Mouse (Mus musculus): ENCODE measurements at regions not wholly inside any gene's neighbourhood (a gene's known extent, or its start where the extent isn't known, plus 50 kb on each side); places are given as distances from the start of the nearest gene placed in this dataset.
A peak's percentile ranks its signal among the peaks of the same experiment; 100 is the strongest.

- no peak for ATAC-seq (ENCODE audit: low FRiP score, low TSS enrichment)
These were observed 639.2 kb upstream of the Zeb2 start for GRCm38 (mm10) chr2:45756395-45756794.

GRCm38 (mm10) chr2:45751746-45752145, 634.6 kb upstream of the Zeb2 start:
- no peaks in the 10 kb centered on the region for H3K36me3 ChIP-seq (ENCODE audit: control insufficient read depth, insufficient read depth, low read length)
- no peaks in the 10 kb centered on the region for H3K4me1 ChIP-seq (ENCODE audit: control insufficient read depth, insufficient read depth, low read length)
- no peak for ATAC-seq (ENCODE audit: low FRiP score, low TSS enrichment)
- no peaks in the 10 kb centered on the region for H3K9me3 ChIP-seq (ENCODE audit: control insufficient read depth, low read length)
- H3K4me3 ChIP-seq (ENCODE audit: low read length): no peak overlapping the region
- 81% methylated on average over 2 of the region's 2 CpGs for WGBS
- no peaks in the 10 kb centered on the region for H3K27me3 ChIP-seq (ENCODE audit: control insufficient read depth, insufficient read depth, low read length)
- no peak overlapping the region for H3K4me2 ChIP-seq (replicated peaks; ENCODE audit: low read depth, low read length)
- no peak overlapping the region for H3K27ac ChIP-seq (ENCODE audit: low read depth, low read length)
- no peak overlapping the region for H3K9ac ChIP-seq (ENCODE audit: low read depth, low read length)

More at GRCm38 (mm10) chr2:45756395-45756794, 639.2 kb upstream of the Zeb2 start:
- Histone ChIP-seq H3K27me3 (ENCODE audit: control insufficient read depth, insufficient read depth, low read length) (no peaks in the 10 kb centered on the region), H3K27ac (ENCODE audit: low read depth, low read length) (no peak overlapping the region), H3K9me3 (ENCODE audit: control insufficient read depth, low read length) (no peaks in the 10 kb centered on the region), H3K4me3 (ENCODE audit: low read length) (no peak overlapping the region), H3K4me2 (replicated peaks; ENCODE audit: low read depth, low read length) (no peak overlapping the region), H3K4me1 (ENCODE audit: control insufficient read depth, insufficient read depth, low read length) (no peaks in the 10 kb centered on the region), H3K36me3 (ENCODE audit: control insufficient read depth, insufficient read depth, low read length) (no peaks in the 10 kb centered on the region), H3K9ac (ENCODE audit: low read depth, low read length) (no peak overlapping the region)
- 85% methylated on average over 3 of the region's 3 CpGs for WGBS

GRCm38 (mm10) chr2:45749379-45749778, 632.2 kb upstream of the Zeb2 start:
- H3K27ac ChIP-seq (ENCODE audit: low read depth, low read length): no peak overlapping the region
- no peak for ATAC-seq (ENCODE audit: low FRiP score, low TSS enrichment)
- no peak overlapping the region for H3K4me2 ChIP-seq (replicated peaks; ENCODE audit: low read depth, low read length)
- H3K9me3 ChIP-seq (ENCODE audit: control insufficient read depth, low read length): no peaks in the 10 kb centered on the region
- H3K4me3 ChIP-seq (ENCODE audit: low read length): no peak overlapping the region
- WGBS: 85% methylated on average over 2 of the region's 2 CpGs
- no peak overlapping the region for H3K9ac ChIP-seq (ENCODE audit: low read depth, low read length)
- H3K4me1 ChIP-seq (ENCODE audit: control insufficient read depth, insufficient read depth, low read length): no peaks in the 10 kb centered on the region
- no peaks in the 10 kb centered on the region for H3K27me3 ChIP-seq (ENCODE audit: control insufficient read depth, insufficient read depth, low read length)
- no peaks in the 10 kb centered on the region for H3K36me3 ChIP-seq (ENCODE audit: control insufficient read depth, insufficient read depth, low read length)

- WGBS: 63% methylated on average over 7 of the region's 7 CpGs
- Histone ChIP-seq H3K9me3 (ENCODE audit: control insufficient read depth, low read length) (no peaks in the 10 kb centered on the region), H3K9ac (ENCODE audit: low read depth, low read length) (no peak overlapping the region), H3K4me3 (ENCODE audit: low read length) (no peak overlapping the region), H3K36me3 (ENCODE audit: control insufficient read depth, insufficient read depth, low read length) (no peaks in the 10 kb centered on the region), H3K27ac (ENCODE audit: low read depth, low read length) (no peak overlapping the region), H3K27me3 (ENCODE audit: control insufficient read depth, insufficient read depth, low read length) (no peaks in the 10 kb centered on the region), H3K4me2 (replicated peaks; ENCODE audit: low read depth, low read length) (no peak overlapping the region), H3K4me1 (ENCODE audit: control insufficient read depth, insufficient read depth, low read length) (no peaks in the 10 kb centered on the region)
- ATAC-seq (ENCODE audit: low FRiP score, low TSS enrichment): no peak
These were observed 630.4 kb upstream of the Zeb2 start for GRCm38 (mm10) chr2:45747263-45748236.

GRCm38 (mm10) chr2:45746606-45747005, 629.4 kb upstream of the Zeb2 start:
- Histone ChIP-seq H3K9me3 (ENCODE audit: control insufficient read depth, low read length) (no peaks in the 10 kb centered on the region), H3K27ac (ENCODE audit: low read depth, low read length) (no peak overlapping the region), H3K27me3 (ENCODE audit: control insufficient read depth, insufficient read depth, low read length) (no peaks in the 10 kb centered on the region), H3K4me2 (replicated peaks; ENCODE audit: low read depth, low read length) (no peak overlapping the region), H3K9ac (ENCODE audit: low read depth, low read length) (no peak overlapping the region), H3K4me3 (ENCODE audit: low read length) (no peak overlapping the region), H3K4me1 (ENCODE audit: control insufficient read depth, insufficient read depth, low read length) (no peaks in the 10 kb centered on the region), H3K36me3 (ENCODE audit: control insufficient read depth, insufficient read depth, low read length) (no peaks in the 10 kb centered on the region)
- WGBS: 82% methylated on average over 4 of the region's 4 CpGs
- no peak for ATAC-seq (ENCODE audit: low FRiP score, low TSS enrichment)

- Histone ChIP-seq H3K27ac (ENCODE audit: low read depth, low read length) (no peak overlapping the region), H3K4me3 (ENCODE audit: low read length) (no peak overlapping the region), H3K36me3 (ENCODE audit: control insufficient read depth, insufficient read depth, low read length) (no peaks in the 10 kb centered on the region), H3K4me2 (replicated peaks; ENCODE audit: low read depth, low read length) (no peak overlapping the region), H3K27me3 (ENCODE audit: control insufficient read depth, insufficient read depth, low read length) (no peaks in the 10 kb centered on the region), H3K9me3 (ENCODE audit: control insufficient read depth, low read length) (no peaks in the 10 kb centered on the region), H3K4me1 (ENCODE audit: control insufficient read depth, insufficient read depth, low read length) (no peaks in the 10 kb centered on the region), H3K9ac (ENCODE audit: low read depth, low read length) (no peak overlapping the region)
- ATAC-seq (ENCODE audit: low FRiP score, low TSS enrichment): no peak
- WGBS: 69% methylated on average over 2 of the region's 2 CpGs
These were observed 619.1 kb upstream of the Zeb2 start for GRCm38 (mm10) chr2:45736278-45736677.

GRCm38 (mm10) chr2:45713997-45714396, 596.8 kb upstream of the Zeb2 start:
- no peak overlapping the region for H3K27ac ChIP-seq (ENCODE audit: low read depth, low read length)
- ATAC-seq (ENCODE audit: low FRiP score, low TSS enrichment): no peak
- H3K36me3 ChIP-seq (ENCODE audit: control insufficient read depth, insufficient read depth, low read length): no peaks in the 10 kb centered on the region
- H3K4me2 ChIP-seq (replicated peaks; ENCODE audit: low read depth, low read length): no peak overlapping the region
- WGBS: 74% methylated on average over 4 of the region's 4 CpGs
- H3K4me1 ChIP-seq (ENCODE audit: control insufficient read depth, insufficient read depth, low read length): no peaks in the 10 kb centered on the region
- no peak overlapping the region for H3K9ac ChIP-seq (ENCODE audit: low read depth, low read length)
- no peak overlapping the region for H3K4me3 ChIP-seq (ENCODE audit: low read length)
- no peaks in the 10 kb centered on the region for H3K9me3 ChIP-seq (ENCODE audit: control insufficient read depth, low read length)
- H3K27me3 ChIP-seq (ENCODE audit: control insufficient read depth, insufficient read depth, low read length): no peaks in the 10 kb centered on the region

GRCm38 (mm10) chr2:45707026-45707425, 589.8 kb upstream of the Zeb2 start:
- Histone ChIP-seq H3K9me3 (ENCODE audit: control insufficient read depth, low read length) (no peaks in the 10 kb centered on the region), H3K4me1 (ENCODE audit: control insufficient read depth, insufficient read depth, low read length) (no peaks in the 10 kb centered on the region), H3K4me3 (ENCODE audit: low read length) (no peak overlapping the region), H3K36me3 (ENCODE audit: control insufficient read depth, insufficient read depth, low read length) (no peaks in the 10 kb centered on the region), H3K27me3 (ENCODE audit: control insufficient read depth, insufficient read depth, low read length) (no peaks in the 10 kb centered on the region), H3K9ac (ENCODE audit: low read depth, low read length) (no peak overlapping the region), H3K4me2 (replicated peaks; ENCODE audit: low read depth, low read length) (no peak overlapping the region), H3K27ac (ENCODE audit: low read depth, low read length) (no peak overlapping the region)
- ATAC-seq (ENCODE audit: low FRiP score, low TSS enrichment): no peak

GRCm38 (mm10) chr2:45702511-45702910, 585.3 kb upstream of the Zeb2 start:
- Histone ChIP-seq H3K4me1 (ENCODE audit: control insufficient read depth, insufficient read depth, low read length) (no peaks in the 10 kb centered on the region), H3K4me3 (ENCODE audit: low read length) (no peak overlapping the region), H3K4me2 (replicated peaks; ENCODE audit: low read depth, low read length) (no peak overlapping the region), H3K27me3 (ENCODE audit: control insufficient read depth, insufficient read depth, low read length) (no peaks in the 10 kb centered on the region), H3K9me3 (ENCODE audit: control insufficient read depth, low read length) (no peaks in the 10 kb centered on the region), H3K9ac (ENCODE audit: low read depth, low read length) (no peak overlapping the region; the same call in 1 of the 2 replicates), H3K36me3 (ENCODE audit: control insufficient read depth, insufficient read depth, low read length) (no peaks in the 10 kb centered on the region), H3K27ac (ENCODE audit: low read depth, low read length) (peak overlapping the region; percentile 51; the same call in 1 of the 2 replicates)
- ATAC-seq (ENCODE audit: low FRiP score, low TSS enrichment): no peak; the same call in 1 of the 2 replicates
